Mouse (Mus musculus): Measurements from ENCODE around the gene Tor1a.

- TF ChIP-seq ZC3H11A (IDR thresholded peaks at IDR 0.05; ENCODE audit: borderline replicate concordance, low read depth, low read length) (no peak), CHD2 (IDR thresholded peaks at IDR 0.05; ENCODE audit: low read depth, low read length) (no peak), HCFC1 (IDR thresholded peaks at IDR 0.05; ENCODE audit: borderline replicate concordance, insufficient read depth, low read length) (no peak), MAFK (IDR thresholded peaks at IDR 0.05; ENCODE audit: insufficient read depth, low read depth, low read length) (no peak), ZNF384 (IDR thresholded peaks at IDR 0.05; ENCODE audit: low read depth, low read length) (no peak)
These were observed 38.7 kb upstream of the Tor1a start for GRCm38 (mm10) chr2:31006434-31006833.

Measured in ES-E14 (cell line).